Mouse (Mus musculus) heart, postnatal 0 days (tissue): Measurements from ENCODE around the gene Cpeb4. TPM values are rescaled to one million over a fixed set of nuclear protein-coding genes. Genes with fewer than 3 reads are reported as not detected.
A peak's percentile ranks its signal among the peaks of the same experiment; 100 is the strongest.

ENCODE experiments used
- ATAC-seq: fragments of 200-750 bp; cut with Nextera tagmentation; 2 replicates; pipeline ENCODE4 v1.8.0; 2017; ENCODE audit warnings: low read depth, moderate number of reproducible peaks, moderate library complexity; ENCODE audit not compliant: insufficient read depth
- DNase-seq: peaks from one replicate; pipeline ENCODE4 v3.0.0-alpha.2; 2016; ENCODE audit warnings: low spot score
- H3K27ac ChIP-seq: fragments of 300-500 bp; sonication (generic); 2 replicates; pipeline ENCODE4 v1.5.1; 2014; ENCODE audit warnings: low read depth, mild to moderate bottlenecking
- H3K27me3 ChIP-seq: fragments of 300-500 bp; sonication (generic); 2 replicates; pipeline ENCODE4 v1.6.1; 2014; ENCODE audit warnings: low read length, mixed read lengths; ENCODE audit not compliant: control insufficient read depth, insufficient read depth
- H3K36me3 ChIP-seq: fragments of 300-500 bp; sonication (generic); replicated peaks from 2 replicates; pipeline ENCODE4 v1.6.1; 2014; ENCODE audit warnings: low read length, mixed read lengths; ENCODE audit not compliant: control insufficient read depth, insufficient read depth
- H3K4me1 ChIP-seq: fragments of 300-500 bp; sonication (generic); 2 replicates; pipeline ENCODE4 v1.6.1; 2014; ENCODE audit warnings: antibody characterized with exemption; ENCODE audit not compliant: control insufficient read depth, insufficient read depth
- H3K4me2 ChIP-seq: fragments of 300-500 bp; sonication (generic); 2 replicates; pipeline ENCODE4 v1.6.1; 2014; ENCODE audit warnings: low read depth, mild to moderate bottlenecking, low read length, moderate library complexity
- H3K4me3 ChIP-seq: fragments of 300-500 bp; sonication (generic); 2 replicates; pipeline ENCODE4 v1.5.1; 2014; ENCODE audit warnings: low read depth, low read length
- H3K9ac ChIP-seq: fragments of 300-500 bp; sonication (generic); replicated peaks from 2 replicates; pipeline ENCODE4 v1.6.1; 2014; ENCODE audit warnings: low read depth, low read length, mixed read lengths
- H3K9me3 ChIP-seq: fragments of 300-500 bp; sonication (generic); replicated peaks from 2 replicates; pipeline ENCODE4 v1.6.1; 2016; ENCODE audit warnings: low read length; ENCODE audit not compliant: control insufficient read depth
- CTCF ChIP-seq: IDR thresholded peaks from 2 replicates; pipeline ENCODE4 v1.5.1; 2016; ENCODE audit warnings: antibody characterized with exemption, control low read depth, low read depth
- EP300 ChIP-seq: IDR thresholded peaks from 2 replicates; pipeline ENCODE4 v1.6.1; 2016; ENCODE audit warnings: antibody characterized with exemption, low read depth
- WGBS: fragments of 180-500 bp; shearing (Covaris S2); extraction: QIAGEN DNeasy Blood & Tissue Kit; methylation state at CpG from one replicate; pipeline ENCODE4 v1.1.7; 2014; 5-methylcytosine and 5-hydroxymethylcytosine counted together
- polyA plus RNA-seq: library from polyadenylated mRNA; unstranded; fragments of >200 nt; fragmentation: Nextera tagmentation; extraction: Ambion mirVana; gene quantifications from 2 replicates; pipeline ENCODE4 v1.2.1, GENCODE M21; 2015
- total RNA-seq: library from RNA; depleted of rRNA; stranded (reverse); fragments of >200 nt; gene quantifications from 2 replicates; pipeline ENCODE4 v1.2.3, GENCODE M21; 2014; ENCODE audit warnings: low replicate concordance

Gene Cpeb4
- total and polyA plus RNA-seq, 2 experiments from 2014 or later, result 7.2 to 30.2 TPM

DNA sequence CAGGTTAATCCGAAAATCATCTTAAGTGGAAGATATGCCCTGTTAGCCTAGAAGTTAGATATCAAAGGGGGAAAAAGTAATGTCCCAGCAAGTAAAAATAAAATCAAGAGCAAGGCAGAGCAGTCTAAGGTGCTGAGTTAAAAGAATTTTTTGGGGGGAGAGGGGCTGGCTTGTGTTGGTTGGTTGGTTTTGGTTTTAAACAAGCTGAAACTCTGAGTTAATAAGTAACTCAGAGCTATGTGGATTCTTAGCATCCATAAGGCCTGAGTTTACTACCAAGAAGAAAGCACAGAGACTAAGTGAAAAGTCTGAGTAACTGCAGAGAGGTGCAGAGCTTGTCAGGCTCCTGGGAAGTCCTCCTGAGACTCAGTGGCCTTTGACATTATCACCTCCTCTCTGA is 16.2 kb downstream of the Cpeb4 start:
- H3K27ac ChIP-seq, result no peak overlapping the region
- peaks cover 12% of the 10 kb centered on the region for H3K36me3 ChIP-seq
- no peak overlapping the region for H3K9ac ChIP-seq
- H3K27me3 ChIP-seq, result no peaks in the 10 kb centered on the region
- H3K4me2 ChIP-seq, result no peak overlapping the region
- H3K9me3 ChIP-seq, result no peaks in the 10 kb centered on the region
- no peak for DNase-seq
- peaks cover 22% of the 10 kb centered on the region for H3K4me1 ChIP-seq
- TF ChIP-seq CTCF (no peak), EP300 (no peak)
- no peak for ATAC-seq
- no peak overlapping the region for H3K4me3 ChIP-seq
- 68% methylated on average over 1 of the region's 1 CpGs for WGBS

DNA sequence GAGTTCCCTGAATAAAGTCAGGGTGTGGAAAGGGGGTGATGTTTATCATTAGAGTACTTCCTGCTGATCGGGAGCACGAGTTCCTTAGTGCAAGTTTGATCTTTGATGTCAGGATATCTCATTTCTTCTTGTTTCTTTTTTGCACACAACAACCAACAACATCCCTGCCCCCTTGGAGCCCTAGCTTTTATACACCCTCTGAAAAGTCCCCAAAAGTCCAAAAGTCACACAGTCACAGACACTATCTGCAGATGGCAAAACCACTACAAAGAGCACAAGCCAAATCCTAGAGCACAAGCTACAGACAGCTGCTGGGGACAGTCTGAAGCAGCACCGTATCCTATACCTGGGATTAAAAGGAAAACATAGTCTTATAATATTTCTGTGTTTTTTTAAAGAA is 20.1 kb downstream of the Cpeb4 start:
- Histone ChIP-seq H3K9ac (no peak overlapping the region), H3K36me3 (peaks cover 12% of the 10 kb centered on the region), H3K4me1 (peaks cover 45% of the 10 kb centered on the region), H3K9me3 (no peaks in the 10 kb centered on the region), H3K4me3 (no peak overlapping the region), H3K4me2 (no peak overlapping the region), H3K27me3 (no peaks in the 10 kb centered on the region), H3K27ac (peak overlapping the region; percentile 2; the same call in 1 of the 2 replicates)
- ATAC-seq (no peak), DNase-seq (no peak)
- TF ChIP-seq CTCF (no peak), EP300 (no peak)
- WGBS, result 34% methylated on average over 3 of the region's 3 CpGs

DNA sequence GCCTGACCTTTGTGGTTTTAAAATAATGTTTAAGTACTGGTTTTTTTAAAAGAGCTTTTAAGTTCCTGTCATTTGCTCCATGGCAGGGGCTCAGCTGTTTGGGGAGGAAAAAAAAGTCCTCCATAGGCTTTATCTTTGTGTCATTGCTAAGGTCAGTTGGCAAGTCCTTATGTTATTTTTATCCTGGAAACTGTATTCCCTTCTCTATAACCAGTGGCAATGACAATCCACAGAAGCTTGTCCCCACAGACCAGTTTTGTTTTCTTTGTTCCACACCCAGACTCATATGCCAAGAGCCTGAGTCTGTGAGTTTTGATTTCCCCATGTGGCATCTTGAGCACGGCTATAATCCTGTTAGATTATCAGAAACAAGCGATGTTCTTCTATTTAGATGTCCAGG is 21.6 kb downstream of the Cpeb4 start:
- H3K9me3 ChIP-seq, result no peaks in the 10 kb centered on the region
- peak overlapping the region; percentile 84 for H3K27ac ChIP-seq
- H3K27me3 ChIP-seq, result no peaks in the 10 kb centered on the region
- ATAC-seq (peak; percentile 81), DNase-seq (peak; percentile 75)
- peak overlapping the region; percentile 14; the same call in 1 of the 2 replicates for H3K4me3 ChIP-seq
- WGBS, result 5% methylated on average over 2 of the region's 2 CpGs
- 0 out of 2 replicates have a peak overlapping the region, but pooled peaks have one; percentile 15 for H3K9ac ChIP-seq
- peak overlapping the region; percentile 34; the same call in 1 of the 2 replicates for H3K4me2 ChIP-seq
- H3K36me3 ChIP-seq, result peaks cover 12% of the 10 kb centered on the region
- peaks cover 51% of the 10 kb centered on the region for H3K4me1 ChIP-seq
- TF ChIP-seq EP300 (peak; percentile 54; the same call in 1 of the 2 replicates), CTCF (no peak)

- DNase-seq (no peak), ATAC-seq (no peak)
- TF ChIP-seq CTCF (no peak), EP300 (no peak)
- Histone ChIP-seq H3K9me3 (no peaks in the 10 kb centered on the region), H3K4me1 (peaks cover 68% of the 10 kb centered on the region), H3K4me2 (no peak overlapping the region), H3K27me3 (no peaks in the 10 kb centered on the region), H3K36me3 (no peaks in the 10 kb centered on the region), H3K27ac (peak overlapping the region; percentile 9; the same call in 1 of the 2 replicates), H3K4me3 (no peak overlapping the region), H3K9ac (no peak overlapping the region)
- whole genome bisulfite sequencing, result 56% methylated on average over 4 of the region's 4 CpGs
Measured at GRCm38 (mm10) chr11:31896065-31896792, 24.2 kb downstream of the Cpeb4 start.

DNA sequence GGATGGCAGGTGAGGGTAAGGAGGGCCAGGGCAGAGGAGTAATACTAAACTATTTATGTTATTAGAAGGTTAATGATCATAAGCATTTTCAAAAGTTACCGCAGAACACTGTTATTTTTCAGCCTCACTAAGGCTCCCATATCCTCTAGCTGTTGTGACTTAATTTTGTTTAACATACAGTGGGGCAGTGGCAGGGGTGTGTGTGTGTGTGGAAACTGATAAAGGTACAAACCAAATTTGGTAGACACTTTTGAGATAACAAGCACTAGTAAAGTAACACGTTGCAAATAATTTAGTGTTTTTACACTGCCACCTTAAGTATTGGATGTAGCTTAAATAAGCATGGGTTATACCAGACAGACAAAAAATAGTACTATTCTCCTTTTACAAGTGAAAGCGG is 24.9 kb downstream of the Cpeb4 start:
- Histone ChIP-seq H3K4me1 (peaks cover 71% of the 10 kb centered on the region), H3K36me3 (no peaks in the 10 kb centered on the region), H3K4me2 (no peak overlapping the region), H3K4me3 (no peak overlapping the region), H3K9me3 (no peaks in the 10 kb centered on the region), H3K27ac (no peak overlapping the region), H3K27me3 (no peaks in the 10 kb centered on the region), H3K9ac (no peak overlapping the region)
- 68% methylated on average over 3 of the region's 3 CpGs for WGBS
- DNase-seq (no peak), ATAC-seq (no peak)
- TF ChIP-seq CTCF (no peak), EP300 (no peak)

- no peak overlapping the region for H3K9ac ChIP-seq
- no peaks in the 10 kb centered on the region for H3K36me3 ChIP-seq
- H3K27me3 ChIP-seq, result no peaks in the 10 kb centered on the region
- no peaks in the 10 kb centered on the region for H3K9me3 ChIP-seq
- H3K27ac ChIP-seq, result peak overlapping the region; percentile 64
- H3K4me1 ChIP-seq, result peaks cover 72% of the 10 kb centered on the region
- no peak overlapping the region for H3K4me3 ChIP-seq
- H3K4me2 ChIP-seq, result no peak overlapping the region
- no peak for TF ChIP-seq EP300
- no peak for TF ChIP-seq CTCF
- no peak for DNase-seq
- ATAC-seq, result no peak
Measured at GRCm38 (mm10) chr11:31899166-31899565, 27.2 kb downstream of the Cpeb4 start.
